Mouse (Mus musculus) lung, embryonic 14.5 days (tissue): ENCODE data around the gene Gpr146. TPM values are rescaled to one million over a fixed set of nuclear protein-coding genes. Genes with fewer than 3 reads are reported as not detected.
"Not testable (repeated sequence)": the region's sequence is repeated elsewhere in the genome, so short reads cannot be mapped to it uniquely, and the experiment has no call there.

Experiments used
- ATAC-seq: fragments of 200-750 bp; cut with Nextera tagmentation; 2 replicates; pipeline ENCODE4 v1.8.0; 2017; ENCODE audit warnings: mild to moderate bottlenecking, moderate TSS enrichment, moderate library complexity; ENCODE audit not compliant: insufficient read depth
- DNase-seq: peaks from one replicate; pipeline ENCODE4 v3.0.0-alpha.2; 2015
- H3K27ac ChIP-seq: fragments of 300-500 bp; sonication (generic); 2 replicates; pipeline ENCODE4 v1.5.1; 2014; ENCODE audit warnings: low read depth, mild to moderate bottlenecking, moderate library complexity
- H3K27me3 ChIP-seq: fragments of 300-500 bp; sonication (generic); 2 replicates; pipeline ENCODE4 v1.6.1; 2014; ENCODE audit warnings: low read length, control low read depth; ENCODE audit not compliant: insufficient read depth
- H3K36me3 ChIP-seq: fragments of 300-500 bp; sonication (generic); 2 replicates; pipeline ENCODE4 v1.6.1; 2014; ENCODE audit warnings: control low read depth; ENCODE audit not compliant: insufficient read depth
- H3K4me1 ChIP-seq: fragments of 300-500 bp; sonication (generic); 2 replicates; pipeline ENCODE4 v1.6.1; 2014; ENCODE audit warnings: antibody characterized with exemption, control low read depth; ENCODE audit not compliant: insufficient read depth
- H3K4me2 ChIP-seq: fragments of 300-500 bp; sonication (generic); 2 replicates; pipeline ENCODE4 v1.6.1; 2014; ENCODE audit warnings: mild to moderate bottlenecking
- H3K4me3 ChIP-seq: fragments of 300-500 bp; sonication (generic); 2 replicates; pipeline ENCODE4 v1.5.1; 2014; ENCODE audit warnings: low read depth, low read length
- H3K9ac ChIP-seq: fragments of 300-500 bp; sonication (generic); 2 replicates; pipeline ENCODE4 v1.6.1; 2014
- H3K9me3 ChIP-seq: fragments of 300-500 bp; sonication (generic); 2 replicates; pipeline ENCODE4 v1.6.1; 2016; ENCODE audit warnings: low read depth, low read length, control low read depth
- CTCF ChIP-seq: IDR thresholded peaks from 2 replicates; pipeline ENCODE4 v1.5.1; 2016; ENCODE audit warnings: antibody characterized with exemption, low read depth
- WGBS: fragments of 180-500 bp; shearing (Covaris S2); extraction: QIAGEN DNeasy Blood & Tissue Kit; methylation state at CpG from one replicate; pipeline ENCODE4 v1.1.7; 2014; 5-methylcytosine and 5-hydroxymethylcytosine counted together
- polyA plus RNA-seq: library from polyadenylated mRNA; unstranded; fragments of >200 nt; fragmentation: Nextera tagmentation; extraction: Ambion mirVana; gene quantifications from 2 replicates; pipeline ENCODE4 v1.2.1, GENCODE M21; 2014

The Gpr146 gene
- 3.5 and 4.3 TPM in 2 replicates for polyA plus RNA-seq

- Histone ChIP-seq H3K9me3 (no peaks in the 10 kb centered on the region), H3K4me2 (peak within 1 kb of the TSS; percentile 90), H3K27ac (peak within 1 kb of the TSS; percentile 85), H3K4me1 (peaks cover 40% of the 10 kb centered on the region), H3K27me3 (no peaks in the 10 kb centered on the region), H3K9ac (peak within 1 kb of the TSS; percentile 20; the same call in 1 of the 2 replicates), H3K4me3 (no peak within 1 kb of the TSS), H3K36me3 (no peaks in the 10 kb centered on the region)
- TF ChIP-seq CTCF, result no peak
- DNase-seq (peak; percentile 77), ATAC-seq (no peak)
- WGBS, result 34% methylated on average over 18 of the region's 18 CpGs
These were observed at the start of gene Gpr146 for GRCm38 (mm10) chr5:139377468-139378270. TSS of gene Gpr146 (plus strand) at chr5:139377697.

GRCm38 (mm10) chr5:139330766-139331165 lies 46.7 kb upstream of the Gpr146 start:
- DNase-seq (no peak), ATAC-seq (no peak)
- H3K36me3 ChIP-seq, result no peaks in the 10 kb centered on the region
- H3K9ac ChIP-seq, result no peak overlapping the region
- TF ChIP-seq CTCF, result no peak
- H3K9me3 ChIP-seq, result no peaks in the 10 kb centered on the region
- H3K27ac ChIP-seq, result no peak overlapping the region
- H3K4me3 ChIP-seq, result no peak overlapping the region
- peaks cover 11% of the 10 kb centered on the region; the same call in 1 of the 2 replicates for H3K27me3 ChIP-seq
- H3K4me2 ChIP-seq, result no peak overlapping the region
- 65% methylated on average over 7 of the region's 7 CpGs for WGBS
- no peaks in the 10 kb centered on the region for H3K4me1 ChIP-seq

- 17% methylated on average over 8 of the region's 8 CpGs for WGBS
- no peak overlapping the region for H3K4me2 ChIP-seq
- no peak overlapping the region for H3K9ac ChIP-seq
- peaks cover 2% of the 10 kb centered on the region; the same call in 1 of the 2 replicates for H3K36me3 ChIP-seq
- 0 out of 2 replicates have a peak, but pooled peaks have one; percentile 2 for ATAC-seq
- peaks cover 2% of the 10 kb centered on the region; the same call in 1 of the 2 replicates for H3K27me3 ChIP-seq
- H3K4me3 ChIP-seq, result no peak overlapping the region
- H3K27ac ChIP-seq, result no peak overlapping the region
- peak; percentile 99 for TF ChIP-seq CTCF
- peak; percentile 90 for DNase-seq
- H3K9me3 ChIP-seq, result no peaks in the 10 kb centered on the region
- no peaks in the 10 kb centered on the region for H3K4me1 ChIP-seq
These were observed 45.8 kb upstream of the Gpr146 start for GRCm38 (mm10) chr5:139331742-139332141.

GRCm38 (mm10) chr5:139332590-139333272 lies 44.8 kb upstream of the Gpr146 start:
- 84% methylated on average over 8 of the region's 8 CpGs for WGBS

GRCm38 (mm10) chr5:139333301-139334013 lies 44.0 kb upstream of the Gpr146 start:
- Histone ChIP-seq H3K27ac (no peak overlapping the region), H3K4me3 (no peak overlapping the region), H3K27me3 (no peaks in the 10 kb centered on the region), H3K9me3 (no peaks in the 10 kb centered on the region), H3K4me2 (no peak overlapping the region), H3K4me1 (no peaks in the 10 kb centered on the region), H3K36me3 (peaks cover 19% of the 10 kb centered on the region), H3K9ac (no peak overlapping the region)
- WGBS, result 75% methylated on average over 16 of the region's 16 CpGs
- no peak for DNase-seq
- no peak for ATAC-seq
- TF ChIP-seq CTCF, result 0 out of 2 replicates have a peak, but pooled peaks have one; percentile 14

More at GRCm38 (mm10) chr5:139332590-139333272, 44.8 kb upstream of the Gpr146 start:
- Histone ChIP-seq H3K9ac (no peak overlapping the region), H3K27me3 (no peaks in the 10 kb centered on the region), H3K4me3 (no peak overlapping the region), H3K27ac (no peak overlapping the region), H3K36me3 (peaks cover 12% of the 10 kb centered on the region), H3K4me1 (no peaks in the 10 kb centered on the region), H3K9me3 (no peaks in the 10 kb centered on the region), H3K4me2 (no peak overlapping the region)
- no peak for DNase-seq
- no peak for ATAC-seq
- TF ChIP-seq CTCF, result no peak

GRCm38 (mm10) chr5:139334394-139334793 lies 43.1 kb upstream of the Gpr146 start:
- H3K9ac ChIP-seq, H3K27me3 ChIP-seq, H3K9me3 ChIP-seq, ATAC-seq, DNase-seq, H3K4me3 ChIP-seq, H3K4me2 ChIP-seq, H3K4me1 ChIP-seq, H3K27ac ChIP-seq: not testable (repeated sequence)
- TF ChIP-seq CTCF, result 0 out of 2 replicates have a peak, but pooled peaks have one; percentile 24
- H3K36me3 ChIP-seq, result peaks cover 28% of the 10 kb centered on the region
- WGBS, result 83% methylated on average over 10 of the region's 10 CpGs
